Mouse (Mus musculus) embryonic facial prominence, embryonic 10.5 days (tissue): Measurements from ENCODE around the gene Ppfia4. TPM values are rescaled to one million over a fixed set of nuclear protein-coding genes. Genes with fewer than 3 reads are reported as not detected.

Experiments
- DNase-seq: peaks from one replicate; pipeline ENCODE4 v3.0.0-alpha.2; 2017; ENCODE audit warnings: low spot score
- H3K27ac ChIP-seq: fragments of 300-500 bp; sonication (generic); replicated peaks from 2 replicates; pipeline ENCODE4 v1.5.1; 2016; ENCODE audit warnings: mild to moderate bottlenecking
- H3K27me3 ChIP-seq: fragments of 300-500 bp; sonication (generic); replicated peaks from 2 replicates; pipeline ENCODE4 v1.6.1; 2016; ENCODE audit warnings: low read depth, mild to moderate bottlenecking; ENCODE audit not compliant: poor library complexity, severe bottlenecking
- H3K36me3 ChIP-seq: fragments of 300-500 bp; sonication (generic); replicated peaks from 2 replicates; pipeline ENCODE4 v1.6.1; 2016; ENCODE audit warnings: mild to moderate bottlenecking, moderate library complexity
- H3K4me1 ChIP-seq: fragments of 300-500 bp; sonication (generic); 2 replicates; pipeline ENCODE4 v1.6.1; 2016
- H3K4me3 ChIP-seq: fragments of 300-500 bp; sonication (generic); 2 replicates; pipeline ENCODE4 v1.5.1; 2016; ENCODE audit warnings: mild to moderate bottlenecking, moderate library complexity
- H3K9me3 ChIP-seq: fragments of 300-500 bp; sonication (generic); 2 replicates; pipeline ENCODE4 v1.6.1; 2016; ENCODE audit warnings: mild to moderate bottlenecking
- WGBS: fragments of 180-500 bp; shearing (Covaris S2); methylation state at CpG from one replicate; pipeline ENCODE4 v1.1.7; 2016; 5-methylcytosine and 5-hydroxymethylcytosine counted together
- polyA plus RNA-seq: library from polyadenylated mRNA; unstranded; fragments of >200 nt; fragmentation: Nextera tagmentation; extraction: Ambion mirVana; gene quantifications from 2 replicates; pipeline ENCODE4 v1.2.1, GENCODE M21; 2016

Gene Ppfia4
- polyA plus RNA-seq, 1 experiment from 2014 or later = 2.5 TPM

DNA sequence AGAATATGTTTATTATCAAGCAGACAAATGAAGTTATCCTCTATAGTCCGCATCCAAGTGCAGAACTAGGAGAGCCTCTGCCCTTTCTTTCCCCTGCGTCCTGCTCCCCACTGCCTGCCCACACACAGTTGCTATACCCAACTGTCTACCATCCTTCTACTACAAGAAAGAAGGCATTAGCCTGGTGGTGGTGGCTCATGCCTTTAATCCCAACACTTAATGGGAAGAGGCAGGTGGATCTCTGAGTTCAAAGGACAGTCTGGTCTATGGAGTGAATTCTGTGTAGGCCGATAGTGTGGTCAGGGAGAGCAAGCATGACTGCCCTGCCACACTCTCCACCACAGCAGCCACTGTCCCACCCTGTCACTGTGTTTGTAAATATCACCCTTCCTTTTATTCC, 22.0 kb downstream of the Ppfia4 start:
- H3K27me3 ChIP-seq = peaks cover 2% of the 10 kb centered on the region; the same call in 1 of the 2 replicates
- peaks cover 6% of the 10 kb centered on the region for H3K4me1 ChIP-seq
- no peak overlapping the region for H3K27ac ChIP-seq
- 93% methylated on average over 3 of the region's 3 CpGs for WGBS
- H3K9me3 ChIP-seq = no peaks in the 10 kb centered on the region
- H3K36me3 ChIP-seq = no peaks in the 10 kb centered on the region
- H3K4me3 ChIP-seq = no peak overlapping the region
- no peak for DNase-seq

GRCm38 (mm10) chr1:134310291-134310690, 22.4 kb downstream of the Ppfia4 start:
- Histone ChIP-seq H3K4me3 (no peak overlapping the region), H3K9me3 (no peaks in the 10 kb centered on the region), H3K27me3 (peaks cover 6% of the 10 kb centered on the region), H3K36me3 (no peaks in the 10 kb centered on the region), H3K27ac (no peak overlapping the region), H3K4me1 (peaks cover 6% of the 10 kb centered on the region)
- 88% methylated on average over 2 of the region's 2 CpGs for WGBS
- no peak for DNase-seq

GRCm38 (mm10) chr1:134307409-134307808, 25.3 kb downstream of the Ppfia4 start:
- H3K9me3 ChIP-seq = peaks cover 7% of the 10 kb centered on the region; the same call in 1 of the 2 replicates
- H3K4me3 ChIP-seq = no peak overlapping the region
- 55% methylated on average over 10 of the region's 10 CpGs for WGBS
- H3K4me1 ChIP-seq = peaks cover 21% of the 10 kb centered on the region
- H3K36me3 ChIP-seq = peaks cover 10% of the 10 kb centered on the region
- peak; percentile 39 for DNase-seq
- no peak overlapping the region for H3K27ac ChIP-seq
- peaks cover 11% of the 10 kb centered on the region; the same call in 1 of the 2 replicates for H3K27me3 ChIP-seq

GRCm38 (mm10) chr1:134304940-134305339, 27.8 kb downstream of the Ppfia4 start:
- WGBS = 94% methylated on average over 9 of the region's 9 CpGs

DNA sequence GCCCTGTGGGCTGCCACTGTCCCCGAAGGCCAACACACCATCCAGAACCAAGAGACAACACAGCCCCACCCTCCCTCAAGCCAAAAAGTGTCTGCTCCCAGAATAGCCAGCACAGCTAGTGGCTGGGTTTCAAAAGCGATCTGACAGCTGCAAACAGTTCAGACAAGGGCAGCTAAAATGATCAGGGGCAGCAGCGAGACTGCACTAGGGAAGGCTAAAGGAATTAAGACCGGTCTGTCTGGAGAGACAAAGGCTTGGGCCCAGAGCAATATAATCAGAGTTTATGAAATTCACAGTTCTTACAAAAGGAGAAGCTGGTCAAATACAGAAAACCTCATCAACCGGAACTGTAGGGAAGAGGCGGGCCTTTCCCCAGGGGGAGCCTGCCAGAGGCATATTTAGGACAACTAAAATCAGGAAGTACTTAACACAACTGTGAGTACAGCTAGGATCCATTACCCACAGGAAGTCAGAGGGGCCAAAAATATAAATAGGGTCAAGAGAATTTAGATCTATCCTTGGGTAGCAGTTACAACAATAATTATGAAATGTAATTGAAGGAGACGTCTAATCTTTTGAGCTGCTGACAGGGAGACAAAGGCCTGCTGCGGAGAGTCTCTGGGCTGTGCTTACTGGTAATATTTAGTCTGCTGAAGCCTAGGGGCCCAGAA, 30.0 kb downstream of the Ppfia4 start:
- Histone ChIP-seq H3K4me1 (peaks cover 36% of the 10 kb centered on the region), H3K27ac (peak overlapping the region; percentile 81), H3K27me3 (peaks cover 53% of the 10 kb centered on the region), H3K9me3 (peaks cover 7% of the 10 kb centered on the region; the same call in 1 of the 2 replicates), H3K36me3 (peaks cover 10% of the 10 kb centered on the region), H3K4me3 (no peak overlapping the region)
- WGBS = 30% methylated on average over 8 of the region's 8 CpGs
- peak; percentile 49 for DNase-seq

More at GRCm38 (mm10) chr1:134304940-134305339, 27.8 kb downstream of the Ppfia4 start:
- Histone ChIP-seq H3K9me3 (peaks cover 7% of the 10 kb centered on the region; the same call in 1 of the 2 replicates), H3K27ac (no peak overlapping the region), H3K36me3 (peaks cover 10% of the 10 kb centered on the region), H3K4me3 (no peak overlapping the region), H3K4me1 (peaks cover 25% of the 10 kb centered on the region), H3K27me3 (peaks cover 30% of the 10 kb centered on the region)
- DNase-seq = no peak

GRCm38 (mm10) chr1:134298636-134299411, 33.9 kb downstream of the Ppfia4 start:
- no peaks in the 10 kb centered on the region for H3K9me3 ChIP-seq
- WGBS = 4% methylated on average over 59 of the region's 59 CpGs
- H3K27me3 ChIP-seq = peaks cover 54% of the 10 kb centered on the region
- peak; percentile 66 for DNase-seq
- H3K36me3 ChIP-seq = peaks cover 2% of the 10 kb centered on the region; the same call in 1 of the 2 replicates
- peaks cover 31% of the 10 kb centered on the region for H3K4me1 ChIP-seq
- peak overlapping the region; percentile 85 for H3K27ac ChIP-seq
- H3K4me3 ChIP-seq = peak overlapping the region; percentile 74

- Histone ChIP-seq H3K9me3 (no peaks in the 10 kb centered on the region), H3K4me3 (no peak overlapping the region), H3K36me3 (no peaks in the 10 kb centered on the region), H3K4me1 (peaks cover 24% of the 10 kb centered on the region), H3K27ac (no peak overlapping the region), H3K27me3 (peaks cover 54% of the 10 kb centered on the region)
- DNase-seq = no peak
- 86% methylated on average over 8 of the region's 8 CpGs for WGBS
These were observed 35.5 kb downstream of the Ppfia4 start for GRCm38 (mm10) chr1:134297265-134297664.

- Histone ChIP-seq H3K9me3 (no peaks in the 10 kb centered on the region), H3K27me3 (peaks cover 32% of the 10 kb centered on the region), H3K4me3 (no peak overlapping the region), H3K4me1 (peaks cover 48% of the 10 kb centered on the region), H3K36me3 (no peaks in the 10 kb centered on the region), H3K27ac (no peak overlapping the region)
- no peak for DNase-seq
- 62% methylated on average over 3 of the region's 3 CpGs for WGBS
These were observed 38.8 kb downstream of the Ppfia4 start for GRCm38 (mm10) chr1:134293738-134294604.

GRCm38 (mm10) chr1:134293276-134293675, 39.5 kb downstream of the Ppfia4 start:
- no peak overlapping the region for H3K27ac ChIP-seq
- no peaks in the 10 kb centered on the region for H3K9me3 ChIP-seq
- WGBS = 88% methylated on average over 7 of the region's 7 CpGs
- peaks cover 25% of the 10 kb centered on the region for H3K27me3 ChIP-seq
- no peak overlapping the region for H3K4me3 ChIP-seq
- H3K4me1 ChIP-seq = peaks cover 42% of the 10 kb centered on the region
- H3K36me3 ChIP-seq = no peaks in the 10 kb centered on the region
- DNase-seq = no peak

DNA sequence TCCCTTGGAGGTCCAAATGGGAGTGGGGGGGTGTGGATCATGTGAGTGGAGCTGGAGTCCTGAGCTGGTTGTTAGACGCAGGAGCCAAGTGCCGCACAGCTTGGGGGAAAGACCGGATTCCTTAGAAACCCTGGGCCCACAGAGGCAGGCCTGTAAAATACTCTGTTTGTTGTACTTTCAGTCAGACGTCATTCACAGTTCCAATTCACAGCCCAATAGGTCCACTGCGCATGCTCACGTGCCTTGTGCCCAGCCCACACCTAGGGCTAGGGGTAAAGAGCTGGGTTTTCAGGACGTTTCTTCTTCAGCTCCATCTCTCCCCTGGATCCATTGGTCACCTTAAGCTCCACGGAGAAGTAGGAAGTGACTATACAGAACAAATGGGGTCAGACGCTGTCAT, 40.1 kb downstream of the Ppfia4 start:
- WGBS = 41% methylated on average over 9 of the region's 9 CpGs
- no peak overlapping the region; the same call in 1 of the 2 replicates for H3K27ac ChIP-seq
- peaks cover 42% of the 10 kb centered on the region for H3K4me1 ChIP-seq
- H3K4me3 ChIP-seq = no peak overlapping the region
- peaks cover 18% of the 10 kb centered on the region for H3K27me3 ChIP-seq
- no peaks in the 10 kb centered on the region for H3K36me3 ChIP-seq
- DNase-seq = no peak
- H3K9me3 ChIP-seq = no peaks in the 10 kb centered on the region

DNA sequence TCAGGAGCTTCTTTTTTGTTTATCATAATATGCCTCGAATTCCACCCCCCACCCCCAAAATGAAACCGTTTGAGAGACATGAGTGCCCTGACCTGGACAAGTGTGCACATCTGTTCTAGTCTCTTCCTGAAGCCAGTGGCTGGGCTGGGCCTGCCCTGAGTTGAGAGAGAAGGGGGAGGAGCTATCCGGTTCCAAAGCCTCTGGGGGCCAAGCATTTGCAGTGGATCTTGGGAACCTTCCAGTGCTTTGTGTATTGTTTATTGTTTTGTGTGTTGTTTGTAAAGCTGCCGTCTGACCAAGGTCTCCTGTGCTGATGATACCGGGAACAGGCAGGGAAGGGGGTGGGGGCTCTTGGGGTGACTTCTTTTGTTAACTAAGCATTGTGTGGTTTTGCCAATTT, 40.7 kb downstream of the Ppfia4 start:
- Histone ChIP-seq H3K36me3 (no peaks in the 10 kb centered on the region), H3K27me3 (peaks cover 13% of the 10 kb centered on the region), H3K27ac (peak overlapping the region; percentile 60), H3K4me3 (no peak overlapping the region), H3K4me1 (peaks cover 43% of the 10 kb centered on the region), H3K9me3 (no peaks in the 10 kb centered on the region)
- 16% methylated on average over 5 of the region's 5 CpGs for WGBS
- DNase-seq = peak; percentile 41

DNA sequence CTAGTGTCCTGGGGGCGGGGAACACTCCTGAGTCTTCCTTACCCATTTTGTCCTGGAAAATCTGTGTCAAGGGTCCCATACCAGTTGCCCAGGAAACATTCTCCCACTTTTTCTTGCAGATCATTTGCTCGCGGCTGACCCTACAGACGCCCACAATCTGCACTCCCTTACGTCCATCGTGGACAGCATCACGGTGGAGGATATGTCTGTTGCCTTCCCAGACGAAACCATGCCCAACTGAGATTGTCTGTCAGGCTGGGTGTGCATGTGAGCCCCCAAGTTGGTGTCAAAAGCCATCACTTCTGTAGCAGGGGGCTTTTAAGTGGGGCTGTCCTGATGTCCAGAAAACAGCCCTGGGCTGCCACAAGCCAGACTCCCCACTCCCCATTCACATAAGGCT, 41.2 kb downstream of the Ppfia4 start:
- no peaks in the 10 kb centered on the region for H3K9me3 ChIP-seq
- H3K4me1 ChIP-seq = peaks cover 45% of the 10 kb centered on the region
- peaks cover 8% of the 10 kb centered on the region for H3K27me3 ChIP-seq
- DNase-seq = no peak
- 70% methylated on average over 8 of the region's 8 CpGs for WGBS
- peak overlapping the region; percentile 60 for H3K27ac ChIP-seq
- no peaks in the 10 kb centered on the region for H3K36me3 ChIP-seq
- H3K4me3 ChIP-seq = no peak overlapping the region
